Mouse (Mus musculus): ENCODE results near the gene Mb. TPM values are rescaled to one million over a fixed set of nuclear protein-coding genes. Genes with fewer than 3 reads are reported as not detected.

Gene Mb
- 1.6 and 2.5 TPM in 2 replicates for polyA plus RNA-seq (2015; fragmentation: Nextera tagmentation; extraction: Ambion mirVana)

DNA sequence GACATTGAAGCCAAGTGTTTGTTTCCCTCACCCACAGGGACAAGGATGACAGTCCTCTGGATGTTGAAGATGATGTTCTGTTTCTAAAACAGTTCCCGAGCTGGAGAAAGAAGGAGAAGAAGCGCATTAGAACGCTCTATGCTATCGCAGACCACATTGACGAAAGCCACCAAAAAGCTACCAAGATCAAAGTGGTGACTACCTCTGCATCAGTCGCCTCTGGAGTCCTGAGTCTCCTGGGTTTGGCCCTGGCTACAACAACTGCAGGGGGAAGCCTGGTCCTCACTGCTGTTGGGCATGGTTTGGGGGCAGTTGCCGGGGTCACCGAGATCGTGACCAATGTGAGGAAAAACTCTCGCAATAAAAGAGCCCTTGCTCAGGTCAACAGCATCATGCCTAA lies at the start of gene Mb:
Mb (minus strand) TSS at position 101 of the 400 bp plus-strand sequence.
- Histone ChIP-seq H3K36me3 (ENCODE audit: control insufficient read depth, insufficient read depth, low read length) (no peaks in the 10 kb centered on the region), H3K27ac (ENCODE audit: low read length) (no peak within 1 kb of the TSS), H3K4me2 (ENCODE audit: low read depth, low read length) (no peak within 1 kb of the TSS), H3K4me1 (ENCODE audit: control insufficient read depth, insufficient read depth, low read length) (peaks cover under 1% of the 10 kb centered on the region; the same call in 1 of the 2 replicates), H3K9ac (ENCODE audit: low read length) (no peak within 1 kb of the TSS), H3K4me3 (replicated peaks; ENCODE audit: low read length) (no peak within 1 kb of the TSS), H3K27me3 (ENCODE audit: control insufficient read depth, insufficient read depth, low read length) (no peaks in the 10 kb centered on the region), H3K9me3 (replicated peaks; ENCODE audit: control insufficient read depth, low read length) (no peaks in the 10 kb centered on the region)
- ATAC-seq (ENCODE audit: insufficient read depth, low FRiP score): no peak
- 91% methylated on average over 10 of the region's 10 CpGs for WGBS

- no peak for ATAC-seq (ENCODE audit: insufficient read depth, low FRiP score)
- H3K36me3 ChIP-seq (ENCODE audit: control insufficient read depth, insufficient read depth, low read length): peaks cover 17% of the 10 kb centered on the region; the same call in 1 of the 2 replicates
Measured at GRCm38 (mm10) chr15:77099756-77100155, 49.3 kb upstream of the Mb start.

GRCm38 (mm10) chr15:77097358-77097757 lies 46.9 kb upstream of the Mb start:
- Histone ChIP-seq H3K4me3 (replicated peaks; ENCODE audit: low read length) (no peak overlapping the region), H3K27ac (ENCODE audit: low read length) (no peak overlapping the region), H3K27me3 (ENCODE audit: control insufficient read depth, insufficient read depth, low read length) (no peaks in the 10 kb centered on the region), H3K4me1 (ENCODE audit: control insufficient read depth, insufficient read depth, low read length) (no peaks in the 10 kb centered on the region), H3K9me3 (replicated peaks; ENCODE audit: control insufficient read depth, low read length) (no peaks in the 10 kb centered on the region), H3K9ac (ENCODE audit: low read length) (no peak overlapping the region), H3K4me2 (ENCODE audit: low read depth, low read length) (no peak overlapping the region), H3K36me3 (ENCODE audit: control insufficient read depth, insufficient read depth, low read length) (peaks cover 17% of the 10 kb centered on the region; the same call in 1 of the 2 replicates)
- 86% methylated on average over 6 of the region's 6 CpGs for WGBS
- no peak for ATAC-seq (ENCODE audit: insufficient read depth, low FRiP score)

More at GRCm38 (mm10) chr15:77099756-77100155, 49.3 kb upstream of the Mb start:
- Histone ChIP-seq H3K9ac (ENCODE audit: low read length) (no peak overlapping the region), H3K9me3 (replicated peaks; ENCODE audit: control insufficient read depth, low read length) (no peaks in the 10 kb centered on the region), H3K4me1 (ENCODE audit: control insufficient read depth, insufficient read depth, low read length) (peaks cover 9% of the 10 kb centered on the region; the same call in 1 of the 2 replicates), H3K27ac (ENCODE audit: low read length) (no peak overlapping the region), H3K4me2 (ENCODE audit: low read depth, low read length) (no peak overlapping the region), H3K4me3 (replicated peaks; ENCODE audit: low read length) (no peak overlapping the region), H3K27me3 (ENCODE audit: control insufficient read depth, insufficient read depth, low read length) (no peaks in the 10 kb centered on the region)
- WGBS: 68% methylated on average over 3 of the region's 3 CpGs

- no peak overlapping the region for H3K4me3 ChIP-seq (replicated peaks; ENCODE audit: low read length)
- no peaks in the 10 kb centered on the region for H3K27me3 ChIP-seq (ENCODE audit: control insufficient read depth, insufficient read depth, low read length)
- no peak overlapping the region for H3K9ac ChIP-seq (ENCODE audit: low read length)
- no peak for ATAC-seq (ENCODE audit: insufficient read depth, low FRiP score)
- H3K4me2 ChIP-seq (ENCODE audit: low read depth, low read length): no peak overlapping the region
- no peaks in the 10 kb centered on the region for H3K9me3 ChIP-seq (replicated peaks; ENCODE audit: control insufficient read depth, low read length)
- peaks cover 17% of the 10 kb centered on the region; the same call in 1 of the 2 replicates for H3K36me3 ChIP-seq (ENCODE audit: control insufficient read depth, insufficient read depth, low read length)
- H3K27ac ChIP-seq (ENCODE audit: low read length): no peak overlapping the region
- H3K4me1 ChIP-seq (ENCODE audit: control insufficient read depth, insufficient read depth, low read length): no peaks in the 10 kb centered on the region
- 93% methylated on average over 1 of the region's 1 CpGs for WGBS
Measured at GRCm38 (mm10) chr15:77095216-77095615, 44.7 kb upstream of the Mb start.

- Histone ChIP-seq H3K27me3 (ENCODE audit: control insufficient read depth, insufficient read depth, low read length) (no peaks in the 10 kb centered on the region), H3K27ac (ENCODE audit: low read length) (no peak overlapping the region), H3K9me3 (replicated peaks; ENCODE audit: control insufficient read depth, low read length) (no peaks in the 10 kb centered on the region), H3K4me3 (replicated peaks; ENCODE audit: low read length) (no peak overlapping the region), H3K4me2 (ENCODE audit: low read depth, low read length) (no peak overlapping the region), H3K36me3 (ENCODE audit: control insufficient read depth, insufficient read depth, low read length) (peaks cover 17% of the 10 kb centered on the region; the same call in 1 of the 2 replicates), H3K9ac (ENCODE audit: low read length) (no peak overlapping the region), H3K4me1 (ENCODE audit: control insufficient read depth, insufficient read depth, low read length) (no peaks in the 10 kb centered on the region)
- 88% methylated on average over 13 of the region's 13 CpGs for WGBS
- no peak for ATAC-seq (ENCODE audit: insufficient read depth, low FRiP score)
Measured at GRCm38 (mm10) chr15:77094431-77094830, 44.0 kb upstream of the Mb start.

- no peak overlapping the region for H3K4me2 ChIP-seq (ENCODE audit: low read depth, low read length)
- no peak for ATAC-seq (ENCODE audit: insufficient read depth, low FRiP score)
- WGBS: 78% methylated on average over 4 of the region's 4 CpGs
Measured at GRCm38 (mm10) chr15:77091394-77091793, 40.9 kb upstream of the Mb start.

GRCm38 (mm10) chr15:77090531-77090930 lies 40.1 kb upstream of the Mb start:
- Histone ChIP-seq H3K27ac (ENCODE audit: low read length) (no peak overlapping the region), H3K9ac (ENCODE audit: low read length) (no peak overlapping the region), H3K4me3 (replicated peaks; ENCODE audit: low read length) (no peak overlapping the region), H3K4me1 (ENCODE audit: control insufficient read depth, insufficient read depth, low read length) (no peaks in the 10 kb centered on the region), H3K36me3 (ENCODE audit: control insufficient read depth, insufficient read depth, low read length) (0 out of 2 replicates have a peak, but pooled peaks cover 4% of the 10 kb centered on the region), H3K9me3 (replicated peaks; ENCODE audit: control insufficient read depth, low read length) (no peaks in the 10 kb centered on the region), H3K27me3 (ENCODE audit: control insufficient read depth, insufficient read depth, low read length) (no peaks in the 10 kb centered on the region), H3K4me2 (ENCODE audit: low read depth, low read length) (no peak overlapping the region)
- 77% methylated on average over 5 of the region's 5 CpGs for WGBS
- ATAC-seq (ENCODE audit: insufficient read depth, low FRiP score): no peak

More at GRCm38 (mm10) chr15:77091394-77091793, 40.9 kb upstream of the Mb start:
- H3K9me3 ChIP-seq (replicated peaks; ENCODE audit: control insufficient read depth, low read length): no peaks in the 10 kb centered on the region
- no peaks in the 10 kb centered on the region for H3K27me3 ChIP-seq (ENCODE audit: control insufficient read depth, insufficient read depth, low read length)
- H3K36me3 ChIP-seq (ENCODE audit: control insufficient read depth, insufficient read depth, low read length): 0 out of 2 replicates have a peak, but pooled peaks cover 4% of the 10 kb centered on the region
- no peak overlapping the region for H3K27ac ChIP-seq (ENCODE audit: low read length)
- no peak overlapping the region for H3K9ac ChIP-seq (ENCODE audit: low read length)
- H3K4me1 ChIP-seq (ENCODE audit: control insufficient read depth, insufficient read depth, low read length): no peaks in the 10 kb centered on the region
- no peak overlapping the region for H3K4me3 ChIP-seq (replicated peaks; ENCODE audit: low read length)

- H3K4me1 ChIP-seq (ENCODE audit: control insufficient read depth, insufficient read depth, low read length): no peaks in the 10 kb centered on the region
- H3K27ac ChIP-seq (ENCODE audit: low read length): no peak overlapping the region
- H3K4me3 ChIP-seq (replicated peaks; ENCODE audit: low read length): no peak overlapping the region
- no peak overlapping the region for H3K4me2 ChIP-seq (ENCODE audit: low read depth, low read length)
- ATAC-seq (ENCODE audit: insufficient read depth, low FRiP score): no peak
- no peaks in the 10 kb centered on the region for H3K9me3 ChIP-seq (replicated peaks; ENCODE audit: control insufficient read depth, low read length)
- no peaks in the 10 kb centered on the region for H3K27me3 ChIP-seq (ENCODE audit: control insufficient read depth, insufficient read depth, low read length)
- WGBS: 71% methylated on average over 11 of the region's 11 CpGs
- H3K9ac ChIP-seq (ENCODE audit: low read length): no peak overlapping the region
- H3K36me3 ChIP-seq (ENCODE audit: control insufficient read depth, insufficient read depth, low read length): peaks cover 4% of the 10 kb centered on the region; the same call in 1 of the 2 replicates
Measured at GRCm38 (mm10) chr15:77089249-77089648, 38.8 kb upstream of the Mb start.

- no peaks in the 10 kb centered on the region for H3K9me3 ChIP-seq (replicated peaks; ENCODE audit: control insufficient read depth, low read length)
- ATAC-seq (ENCODE audit: insufficient read depth, low FRiP score): no peak
- 84% methylated on average over 1 of the region's 1 CpGs for WGBS
- H3K4me2 ChIP-seq (ENCODE audit: low read depth, low read length): no peak overlapping the region
- H3K9ac ChIP-seq (ENCODE audit: low read length): no peak overlapping the region
- peaks cover 4% of the 10 kb centered on the region; the same call in 1 of the 2 replicates for H3K36me3 ChIP-seq (ENCODE audit: control insufficient read depth, insufficient read depth, low read length)
- no peaks in the 10 kb centered on the region for H3K27me3 ChIP-seq (ENCODE audit: control insufficient read depth, insufficient read depth, low read length)
- no peak overlapping the region for H3K4me3 ChIP-seq (replicated peaks; ENCODE audit: low read length)
- no peaks in the 10 kb centered on the region for H3K4me1 ChIP-seq (ENCODE audit: control insufficient read depth, insufficient read depth, low read length)
- H3K27ac ChIP-seq (ENCODE audit: low read length): no peak overlapping the region
Measured at GRCm38 (mm10) chr15:77086488-77086887, 36.0 kb upstream of the Mb start.

Data from stomach, embryonic 16.5 days (tissue).